Mouse (Mus musculus) thymus, adult 2 months (tissue): ENCODE measurements around the gene Recql. TPM values are rescaled to one million over a fixed set of nuclear protein-coding genes. Genes with fewer than 3 reads are reported as not detected.
A peak's percentile ranks its signal among the peaks of the same experiment; 100 is the strongest.

Experiments used
- DNase-seq: peaks from one replicate; pipeline ENCODE4 v3.0.0; 2021
- H3K27ac ChIP-seq: fragments of 200-500 bp; 2 replicates; pipeline ENCODE4 v1.5.1; 2012; ENCODE audit warnings: low read length, control low read depth; ENCODE audit not compliant: control insufficient read depth, insufficient read depth
- H3K27me3 ChIP-seq: fragments of 200-500 bp; 2 replicates; pipeline ENCODE4 v1.6.1; 2012; ENCODE audit warnings: mild to moderate bottlenecking, low read length, moderate library complexity, mixed read lengths; ENCODE audit not compliant: control insufficient read depth, insufficient read depth
- H3K36me3 ChIP-seq: fragments of 200-500 bp; 2 replicates; pipeline ENCODE4 v1.6.1; 2012; ENCODE audit warnings: mild to moderate bottlenecking, low read length, moderate library complexity; ENCODE audit not compliant: control insufficient read depth, insufficient read depth
- H3K4me1 ChIP-seq: fragments of 200-500 bp; replicated peaks from 2 replicates; pipeline ENCODE4 v1.6.1; 2012; ENCODE audit warnings: low read length; ENCODE audit not compliant: control insufficient read depth, insufficient read depth
- H3K4me3 ChIP-seq: fragments of 200-500 bp; 2 replicates; pipeline ENCODE4 v1.5.1; 2012; ENCODE audit warnings: mild to moderate bottlenecking, low read length, control low read depth, moderate library complexity; ENCODE audit not compliant: control insufficient read depth, insufficient read depth
- CTCF ChIP-seq: fragments of 200-500 bp; IDR thresholded peaks from 2 replicates; pipeline ENCODE4 v1.5.1; 2012; ENCODE audit warnings: mild to moderate bottlenecking, control low read depth, low read length, moderate library complexity, borderline replicate concordance; ENCODE audit not compliant: control insufficient read depth, poor library complexity, insufficient read depth; ENCODE audit errors: extremely low read depth
- POLR2A ChIP-seq: fragments of 200-500 bp; IDR thresholded peaks from 2 replicates; pipeline ENCODE4 v1.6.1; 2012; ENCODE audit warnings: mild to moderate bottlenecking, low read length, control low read depth, moderate library complexity; ENCODE audit not compliant: control insufficient read depth, poor library complexity, insufficient read depth; ENCODE audit errors: extremely low read depth
- WGBS: fragments of 180-500 bp; shearing (Covaris S2); methylation state at CpG from one replicate; pipeline ENCODE4 v1.1.7; 2018; 5-methylcytosine and 5-hydroxymethylcytosine counted together
- polyA plus RNA-seq: library from polyadenylated mRNA; depleted of rRNA; stranded (reverse); fragments of >200 nt; gene quantifications from 2 replicates; pipeline ENCODE4 v1.2.3, GENCODE M21; 2012; rRNA removed

Gene Recql
- polyA plus RNA-seq, result 23.6 and 24.2 TPM in 2 replicates

GRCm38 (mm10) chr6:142387011-142387754 is at the start of gene Recql, which contains the start of gene Golt1b:
Recql (minus strand) TSS chr6:142387087.
Golt1b (plus strand) TSS chr6:142387221.
- peak within 1 kb of the TSS; percentile 83 for H3K4me3 ChIP-seq
- peak; percentile 98 for DNase-seq
- H3K27ac ChIP-seq, result 0 out of 2 replicates have a peak within 1 kb of the TSS, but pooled peaks have one; percentile 1
- no peaks in the 10 kb centered on the region for H3K4me1 ChIP-seq
- TF ChIP-seq POLR2A (peak; percentile 68), CTCF (0 out of 2 replicates have a peak, but pooled peaks have one; percentile 41)
- H3K27me3 ChIP-seq, result no peaks in the 10 kb centered on the region
- WGBS, result under 1% methylated on average over 87 of the region's 87 CpGs
- H3K36me3 ChIP-seq, result no peaks in the 10 kb centered on the region

- no peaks in the 10 kb centered on the region for H3K4me1 ChIP-seq
- no peaks in the 10 kb centered on the region for H3K27me3 ChIP-seq
- no peak overlapping the region for H3K4me3 ChIP-seq
- H3K27ac ChIP-seq, result no peak overlapping the region
- TF ChIP-seq CTCF, result no peak
- TF ChIP-seq POLR2A, result no peak
- DNase-seq, result no peak
- H3K36me3 ChIP-seq, result no peaks in the 10 kb centered on the region
Observed at GRCm38 (mm10) chr6:142429072-142429471, 42.2 kb upstream of the Recql start.

- TF ChIP-seq CTCF (no peak), POLR2A (no peak)
- Histone ChIP-seq H3K36me3 (no peaks in the 10 kb centered on the region), H3K4me3 (no peak overlapping the region), H3K4me1 (no peaks in the 10 kb centered on the region), H3K27me3 (no peaks in the 10 kb centered on the region), H3K27ac (no peak overlapping the region)
- no peak for DNase-seq
- WGBS, result 46% methylated on average over 7 of the region's 7 CpGs
Observed at GRCm38 (mm10) chr6:142424976-142425375, 38.1 kb upstream of the Recql start.

GRCm38 (mm10) chr6:142414597-142414996 is 27.7 kb upstream of the Recql start:
- Histone ChIP-seq H3K27me3 (peaks cover 5% of the 10 kb centered on the region), H3K4me3 (no peak overlapping the region), H3K36me3 (no peaks in the 10 kb centered on the region), H3K4me1 (no peaks in the 10 kb centered on the region), H3K27ac (no peak overlapping the region)
- TF ChIP-seq CTCF (no peak), POLR2A (no peak)
- 3% methylated on average over 24 of the region's 24 CpGs for WGBS
- no peak for DNase-seq

GRCm38 (mm10) chr6:142413845-142414244 is 27.0 kb upstream of the Recql start:
- Histone ChIP-seq H3K4me1 (no peaks in the 10 kb centered on the region), H3K27me3 (peaks cover 5% of the 10 kb centered on the region), H3K27ac (no peak overlapping the region), H3K4me3 (no peak overlapping the region), H3K36me3 (no peaks in the 10 kb centered on the region)
- TF ChIP-seq CTCF, result no peak
- TF ChIP-seq POLR2A, result no peak
- 11% methylated on average over 12 of the region's 12 CpGs for WGBS
- DNase-seq, result no peak

- 83% methylated on average over 11 of the region's 11 CpGs for WGBS
- Histone ChIP-seq H3K27me3 (peaks cover 5% of the 10 kb centered on the region), H3K36me3 (no peaks in the 10 kb centered on the region), H3K27ac (no peak within 1 kb of the TSS), H3K4me1 (no peaks in the 10 kb centered on the region), H3K4me3 (no peak within 1 kb of the TSS)
- TF ChIP-seq CTCF (no peak), POLR2A (no peak)
- DNase-seq, result no peak
Observed at GRCm38 (mm10) chr6:142412906-142413491, 26.1 kb upstream of the Recql start, which contains the start of gene Spx. Spx (plus strand) TSS chr6:142413441.
